Mouse (Mus musculus): ENCODE data around the gene Tubd1. TPM values are rescaled to one million over a fixed set of nuclear protein-coding genes. Genes with fewer than 3 reads are reported as not detected.

Tubd1 gene
- polyA plus RNA-seq, 1 experiment, result 6.6 TPM

DNA sequence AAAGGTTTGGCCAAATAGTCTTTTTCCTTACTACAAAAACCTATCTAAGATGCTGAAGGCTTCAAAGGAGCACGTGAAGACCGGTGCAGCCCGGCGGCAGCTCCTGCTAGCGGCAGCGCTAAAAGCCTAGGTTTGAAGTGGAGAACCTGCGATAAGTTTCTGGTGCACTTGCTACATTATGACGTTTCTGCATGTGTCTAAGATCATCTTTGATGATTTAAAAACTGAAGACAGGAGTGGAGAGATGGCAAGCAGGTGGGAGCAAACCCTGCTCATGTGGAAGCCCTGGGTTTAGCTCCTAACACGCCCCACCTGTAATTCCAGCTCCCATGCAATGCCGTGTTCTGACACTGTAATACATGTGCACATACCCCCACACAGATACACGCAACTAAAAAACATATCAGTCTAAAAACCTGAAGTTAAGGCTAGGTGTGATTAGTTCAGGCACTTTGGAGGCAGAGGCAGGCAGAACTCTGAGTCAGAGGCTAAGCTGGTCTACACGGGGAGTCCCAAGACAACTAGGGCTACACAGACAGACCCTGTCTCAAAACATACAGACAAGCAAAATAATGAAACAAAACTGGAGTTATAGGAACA lies 37.3 kb downstream of the Tubd1 start:
- peak overlapping the region; percentile 93 for H3K4me3 ChIP-seq
- peaks cover 45% of the 10 kb centered on the region for H3K79me2 ChIP-seq (ENCODE audit: control insufficient read depth, insufficient read depth)
- H3K27me3 ChIP-seq (ENCODE audit: control insufficient read depth, insufficient read depth, insufficient read length), result no peaks in the 10 kb centered on the region
- H3K4me2 ChIP-seq (ENCODE audit: low read depth), result peak overlapping the region; percentile 92
- no peak overlapping the region for H3ac ChIP-seq (ENCODE audit: control insufficient read depth, insufficient read length)
- H3K36me3 ChIP-seq (ENCODE audit: control insufficient read depth, insufficient read depth), result peaks cover 35% of the 10 kb centered on the region
- TF ChIP-seq CEBPB (IDR thresholded peaks at IDR 0.05; ENCODE audit: insufficient read depth, poor library complexity, severe bottlenecking) (0 out of 2 replicates have a peak, but pooled peaks have one; percentile 35), E2F4 (IDR thresholded peaks at IDR 0.05; ENCODE audit: insufficient read depth) (peak; percentile 8), USF1 (IDR thresholded peaks at IDR 0.05; ENCODE audit: low read depth) (no peak), MYOD1 (IDR thresholded peaks at IDR 0.05; ENCODE audit: control insufficient read depth in 1 of 3, insufficient read length in 2 of 3, low read depth in 2 of 3) (peak in 1 of 3 experiments; percentile 13), SRF (IDR thresholded peaks at IDR 0.05; ENCODE audit: control insufficient read depth, insufficient read length, low read depth) (no peak), POLR2A (IDR thresholded peaks at IDR 0.05; ENCODE audit: insufficient read length, low read depth) (peak; percentile 61), MYOG (IDR thresholded peaks at IDR 0.05; ENCODE audit: control insufficient read depth in 1 of 3, insufficient read depth in 1 of 3, insufficient read length in 2 of 3, low read depth in 2 of 3) (no peak), POLR2AphosphoS2 (IDR thresholded peaks at IDR 0.05; ENCODE audit: insufficient read length, low read depth) (peak; percentile 99), TCF12 (IDR thresholded peaks at IDR 0.05; ENCODE audit: insufficient read depth, poor library complexity, severe bottlenecking) (no peak)

- TF ChIP-seq POLR2A (IDR thresholded peaks at IDR 0.05; ENCODE audit: insufficient read length, low read depth) (peak; percentile 46), E2F4 (IDR thresholded peaks at IDR 0.05; ENCODE audit: insufficient read depth) (no peak), TCF3 (IDR thresholded peaks at IDR 0.05; ENCODE audit: insufficient read length, low read depth) (no peak), SRF (IDR thresholded peaks at IDR 0.05; ENCODE audit: control insufficient read depth, insufficient read length, low read depth) (no peak), TCF12 (IDR thresholded peaks at IDR 0.05; ENCODE audit: insufficient read depth, poor library complexity, severe bottlenecking) (no peak), CEBPB (IDR thresholded peaks at IDR 0.05; ENCODE audit: insufficient read depth, poor library complexity, severe bottlenecking) (no peak), POLR2AphosphoS2 (IDR thresholded peaks at IDR 0.05; ENCODE audit: insufficient read length, low read depth) (peak; percentile 81), REST (IDR thresholded peaks at IDR 0.05; ENCODE audit: insufficient read depth, insufficient read length) (no peak), MYOG (IDR thresholded peaks at IDR 0.05; ENCODE audit: control insufficient read depth in 1 of 3, insufficient read depth in 1 of 3, insufficient read length in 2 of 3, low read depth in 2 of 3) (no peak), MAX (IDR thresholded peaks at IDR 0.05; ENCODE audit: low read depth) (no peak), MYOD1 (IDR thresholded peaks at IDR 0.05; ENCODE audit: control insufficient read depth in 1 of 3, insufficient read length in 2 of 3, low read depth in 2 of 3) (no peak)
- H3K4me2 ChIP-seq (ENCODE audit: low read depth), result peak overlapping the region; percentile 92
- peak overlapping the region; percentile 93 for H3K4me3 ChIP-seq
These were observed 37.9 kb downstream of the Tubd1 start for GRCm38 (mm10) chr11:86582543-86583260.

DNA sequence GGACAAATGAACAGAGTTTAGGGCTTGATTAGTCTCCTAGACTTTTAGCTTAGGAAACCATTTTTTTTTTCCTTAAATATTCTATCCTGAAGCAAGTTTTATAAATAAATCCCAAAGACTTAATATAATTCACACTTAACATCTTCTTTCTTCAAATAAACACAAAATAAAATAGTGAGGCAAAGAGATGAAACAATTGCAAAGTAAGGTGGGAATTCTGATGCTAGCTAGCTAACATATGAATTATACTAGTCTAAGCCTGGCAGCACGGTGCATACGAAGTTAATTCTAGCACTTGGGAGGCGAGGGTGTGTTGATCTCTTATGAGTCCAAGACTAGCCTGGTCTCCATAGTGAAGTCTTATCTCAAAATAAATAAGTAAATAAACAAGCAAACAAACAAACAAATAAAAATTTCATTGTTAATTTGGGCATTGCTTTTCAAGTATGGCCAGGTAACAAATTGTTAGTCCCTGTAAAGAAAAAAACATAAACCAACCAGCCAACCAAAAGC lies 38.6 kb downstream of the Tubd1 start:
- Histone ChIP-seq H3ac (ENCODE audit: control insufficient read depth, insufficient read length) (no peak overlapping the region), H3K4me2 (ENCODE audit: low read depth) (peak overlapping the region; percentile 92), H3K36me3 (ENCODE audit: control insufficient read depth, insufficient read depth) (peaks cover 35% of the 10 kb centered on the region), H3K4me3 (peak overlapping the region; percentile 93), H3K79me2 (ENCODE audit: control insufficient read depth, insufficient read depth) (peaks cover 48% of the 10 kb centered on the region), H3K27me3 (ENCODE audit: control insufficient read depth, insufficient read depth, insufficient read length) (no peaks in the 10 kb centered on the region)
- TF ChIP-seq POLR2A (IDR thresholded peaks at IDR 0.05; ENCODE audit: insufficient read length, low read depth), result peak; percentile 52
- TF ChIP-seq SRF (IDR thresholded peaks at IDR 0.05; ENCODE audit: control insufficient read depth, insufficient read length, low read depth), result no peak
- peak; percentile 78 for TF ChIP-seq POLR2AphosphoS2 (IDR thresholded peaks at IDR 0.05; ENCODE audit: insufficient read length, low read depth)

More at GRCm38 (mm10) chr11:86582543-86583260, 37.9 kb downstream of the Tubd1 start:
- peaks cover 35% of the 10 kb centered on the region for H3K36me3 ChIP-seq (ENCODE audit: control insufficient read depth, insufficient read depth)
- peaks cover 45% of the 10 kb centered on the region for H3K79me2 ChIP-seq (ENCODE audit: control insufficient read depth, insufficient read depth)
- no peaks in the 10 kb centered on the region for H3K27me3 ChIP-seq (ENCODE audit: control insufficient read depth, insufficient read depth, insufficient read length)
- H3ac ChIP-seq (ENCODE audit: control insufficient read depth, insufficient read length), result no peak overlapping the region

DNA sequence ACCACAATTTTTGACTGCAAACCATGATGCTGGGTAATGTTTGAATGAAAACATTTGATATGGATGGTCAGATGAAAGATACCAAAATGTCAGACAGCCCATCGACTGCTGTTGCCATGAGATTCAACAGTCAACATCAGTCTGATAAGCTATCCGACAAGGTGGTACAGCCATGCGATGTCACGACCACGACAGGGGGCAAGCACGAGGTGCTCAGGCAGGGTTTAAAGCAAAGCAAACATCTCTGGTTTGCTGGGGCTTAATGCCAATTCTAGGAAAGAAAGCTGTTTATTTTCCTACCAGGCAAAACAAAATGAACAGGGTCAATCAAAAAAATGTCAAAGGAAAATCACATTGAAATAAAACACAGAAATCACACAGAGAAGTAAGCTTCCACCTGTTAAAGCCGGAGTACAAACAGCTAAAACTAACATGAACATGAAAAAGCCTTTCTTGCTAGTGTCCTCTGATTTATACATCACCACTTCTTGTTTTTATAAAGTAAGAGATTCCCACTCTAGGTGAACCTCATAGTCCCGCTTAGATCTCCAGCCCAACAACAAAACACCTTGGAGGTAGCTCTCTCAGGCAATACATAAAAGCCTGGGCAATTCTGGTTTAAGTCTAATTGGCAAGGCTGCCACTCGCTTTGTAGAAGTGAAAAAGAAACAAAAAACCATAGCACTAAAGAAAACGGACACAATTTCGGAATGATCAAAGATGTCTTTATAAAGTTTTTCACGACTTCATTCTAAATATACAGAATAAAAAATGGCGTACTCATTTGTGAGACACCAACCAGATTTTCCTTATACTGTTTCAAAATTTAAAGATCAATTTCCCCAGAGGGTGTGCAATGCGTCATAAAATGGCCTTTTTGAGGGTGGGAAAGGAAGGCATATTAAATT lies 39.5 kb downstream of the Tubd1 start:
- H3K4me2 ChIP-seq (ENCODE audit: low read depth), result peak overlapping the region; percentile 92
- H3K79me2 ChIP-seq (ENCODE audit: control insufficient read depth, insufficient read depth), result peaks cover 56% of the 10 kb centered on the region
- peak overlapping the region; percentile 93 for H3K4me3 ChIP-seq
- TF ChIP-seq POLR2A (IDR thresholded peaks at IDR 0.05; ENCODE audit: insufficient read length, low read depth) (peak; percentile 77), MYOD1 (IDR thresholded peaks at IDR 0.05; ENCODE audit: control insufficient read depth in 1 of 3, insufficient read length in 2 of 3, low read depth in 2 of 3) (no peak), TCF3 (IDR thresholded peaks at IDR 0.05; ENCODE audit: insufficient read length, low read depth) (no peak), POLR2AphosphoS2 (IDR thresholded peaks at IDR 0.05; ENCODE audit: insufficient read length, low read depth) (peak; percentile 98)
- peaks cover 35% of the 10 kb centered on the region for H3K36me3 ChIP-seq (ENCODE audit: control insufficient read depth, insufficient read depth)
- H3K27me3 ChIP-seq (ENCODE audit: control insufficient read depth, insufficient read depth, insufficient read length), result no peaks in the 10 kb centered on the region
- H3ac ChIP-seq (ENCODE audit: control insufficient read depth, insufficient read length), result no peak overlapping the region
